Mouse (Mus musculus) CH12.LX (cell line): Measurements from ENCODE around the gene Cd40. TPM values are rescaled to one million over a fixed set of nuclear protein-coding genes. Genes with fewer than 3 reads are reported as not detected.
A peak's percentile ranks its signal among the peaks of the same experiment; 100 is the strongest.

Experiments
- DNase-seq: peaks from one replicate; pipeline ENCODE4 v3.0.0-alpha.2; 2013; ENCODE audit errors: extremely low read depth
- H3K27ac ChIP-seq: 2 replicates; pipeline ENCODE4 v1.5.1; 2012; ENCODE audit warnings: low read depth, mild to moderate bottlenecking, control low read depth, moderate library complexity; ENCODE audit not compliant: insufficient read depth
- H3K27me3 ChIP-seq: replicated peaks from 2 replicates; pipeline ENCODE3; 2012; ENCODE audit warnings: inconsistent platforms
- H3K36me3 ChIP-seq, 2 experiments: replicated peaks in 1 of 2; 2 replicates each; pipeline versions ENCODE3 to v1.6.1; 2012; ENCODE audit warnings: inconsistent platforms in 1 of 2, low read length in 1 of 2, mild to moderate bottlenecking in 1 of 2, mixed read lengths in 1 of 2, moderate library complexity in 1 of 2; ENCODE audit not compliant: control insufficient read depth in 1 of 2, insufficient read depth in 1 of 2
- H3K4me1 ChIP-seq, 2 experiments: 2 replicates each; pipeline ENCODE4 v1.6.1; 2012; ENCODE audit warnings: inconsistent platforms in 1 of 2, moderate library complexity in 1 of 2; ENCODE audit not compliant: insufficient read depth in 2 of 2, control insufficient read depth in 1 of 2
- H3K4me2 ChIP-seq: 2 replicates; pipeline ENCODE4 v1.6.1; 2012; ENCODE audit warnings: low read depth, mild to moderate bottlenecking, control low read depth; ENCODE audit not compliant: poor library complexity, insufficient read depth, severe bottlenecking
- H3K4me3 ChIP-seq, 3 experiments: fragments of 150-350 bp in 1 of 3; sonication (generic) in 1 of 3; replicated peaks in 1 of 3; 2 replicates each; pipeline versions ENCODE3 to v1.5.1; 2011 to 2012; ENCODE audit warnings: low read depth in 2 of 3, low read length in 2 of 3, mild to moderate bottlenecking in 2 of 3, moderate library complexity in 2 of 3, control low read depth in 1 of 3, improper control_type of control experiment in 1 of 3, inconsistent platforms in 1 of 3, mixed read lengths in 1 of 3; ENCODE audit not compliant: poor library complexity in 1 of 3
- H3K79me2 ChIP-seq: replicated peaks from 2 replicates; pipeline ENCODE4 v1.6.1; 2012; ENCODE audit warnings: mild to moderate bottlenecking, moderate library complexity; ENCODE audit not compliant: control insufficient read depth, poor library complexity, insufficient read depth, severe bottlenecking; ENCODE audit errors: extremely low read depth
- H3K9ac ChIP-seq: 2 replicates; pipeline ENCODE4 v1.6.1; 2012; ENCODE audit warnings: low read depth, mild to moderate bottlenecking, control low read depth, moderate library complexity; ENCODE audit not compliant: insufficient read depth
- H3K9me3 ChIP-seq: replicated peaks from 2 replicates; pipeline ENCODE3; 2012; ENCODE audit warnings: low read length, inconsistent platforms, mixed read lengths
- BHLHE40 ChIP-seq: IDR thresholded peaks from 2 replicates; pipeline ENCODE4 v1.6.1; 2011; ENCODE audit warnings: mild to moderate bottlenecking, low read depth, low read length, improper control_type of control experiment
- CHD1 ChIP-seq: IDR thresholded peaks from 2 replicates; pipeline ENCODE4 v1.6.1; 2012; ENCODE audit warnings: low read depth, low read length, improper control_type of control experiment, inconsistent platforms
- CHD2 ChIP-seq: IDR thresholded peaks from 2 replicates; pipeline ENCODE4 v1.6.1; 2011; ENCODE audit warnings: low read length, improper control_type of control experiment
- CTCF ChIP-seq, 2 experiments: IDR thresholded peaks in 1 of 2; conservative IDR thresholded peaks in 1 of 2; 2 replicates each; pipeline ENCODE4 v1.5.1; 2011 to 2012; ENCODE audit warnings: low read depth in 2 of 2, low read length in 2 of 2, improper control_type of control experiment in 1 of 2, inconsistent platforms in 1 of 2, mild to moderate bottlenecking in 1 of 2, moderate library complexity in 1 of 2
- E2F4 ChIP-seq: IDR thresholded peaks from 2 replicates; pipeline ENCODE4 v1.6.1; 2011; ENCODE audit warnings: low read depth, low read length, improper control_type of control experiment; ENCODE audit not compliant: insufficient replicate concordance
- ETS1 ChIP-seq: conservative IDR thresholded peaks from 2 replicates; pipeline ENCODE4 v1.6.1; 2012; ENCODE audit warnings: low read depth, mild to moderate bottlenecking, inconsistent platforms, low read length, improper control_type of control experiment, moderate library complexity
- HCFC1 ChIP-seq: IDR thresholded peaks from 2 replicates; pipeline ENCODE4 v1.6.1; 2012; ENCODE audit warnings: low read depth, mild to moderate bottlenecking, inconsistent platforms, low read length, improper control_type of control experiment
- IRF4 ChIP-seq: IDR thresholded peaks from 2 replicates; pipeline ENCODE4 v1.6.1; 2014; ENCODE audit warnings: low read depth, mild to moderate bottlenecking, inconsistent platforms, low read length, improper control_type of control experiment
- MAZ ChIP-seq: IDR thresholded peaks from 2 replicates; pipeline ENCODE4 v1.6.1; 2012; ENCODE audit warnings: low read depth, mild to moderate bottlenecking, inconsistent platforms, low read length, improper control_type of control experiment, moderate library complexity
- MEF2A ChIP-seq: IDR thresholded peaks from 2 replicates; pipeline ENCODE4 v1.6.1; 2014; ENCODE audit warnings: low read depth, mild to moderate bottlenecking, inconsistent platforms, low read length, improper control_type of control experiment, borderline replicate concordance
- NELFE ChIP-seq: IDR thresholded peaks from 2 replicates; pipeline ENCODE4 v1.6.1; 2011; ENCODE audit warnings: low read depth, low read length, improper control_type of control experiment
- NRF1 ChIP-seq: IDR thresholded peaks from 2 replicates; pipeline ENCODE4 v1.6.1; 2014; ENCODE audit warnings: low read depth, mild to moderate bottlenecking, inconsistent platforms, low read length, improper control_type of control experiment, moderate library complexity
- PAX5 ChIP-seq: IDR thresholded peaks from 2 replicates; pipeline ENCODE4 v1.6.1; 2012; ENCODE audit warnings: low read length, inconsistent platforms, mixed read lengths
- RAD21 ChIP-seq: IDR thresholded peaks from 2 replicates; pipeline ENCODE4 v1.6.1; 2011; ENCODE audit warnings: low read depth, mild to moderate bottlenecking, low read length, improper control_type of control experiment, moderate library complexity
- RCOR1 ChIP-seq: conservative IDR thresholded peaks from 2 replicates; pipeline ENCODE4 v1.6.1; 2012; ENCODE audit warnings: low read depth, mild to moderate bottlenecking, inconsistent platforms, low read length, improper control_type of control experiment
- SIN3A ChIP-seq: IDR thresholded peaks from 2 replicates; pipeline ENCODE4 v1.6.1; 2012; ENCODE audit warnings: low read length, improper control_type of control experiment, inconsistent platforms
- SMC3 ChIP-seq: IDR thresholded peaks from 2 replicates; pipeline ENCODE4 v1.6.1; 2011; ENCODE audit warnings: low read depth, low read length, improper control_type of control experiment
- TBP ChIP-seq: conservative IDR thresholded peaks from 2 replicates; pipeline ENCODE4 v1.6.1; 2011; ENCODE audit warnings: low read depth, low read length, improper control_type of control experiment
- UBTF ChIP-seq: IDR thresholded peaks from 2 replicates; pipeline ENCODE4 v1.6.1; 2012; ENCODE audit warnings: low read depth, mild to moderate bottlenecking, inconsistent platforms, low read length, improper control_type of control experiment, moderate library complexity
- USF1 ChIP-seq: IDR thresholded peaks from 2 replicates; pipeline ENCODE4 v1.6.1; 2014; ENCODE audit warnings: low read depth, mild to moderate bottlenecking, inconsistent platforms, low read length, improper control_type of control experiment
- ZKSCAN1 ChIP-seq: IDR thresholded peaks from 2 replicates; pipeline ENCODE4 v1.6.1; 2012; ENCODE audit warnings: low read depth, inconsistent platforms, low read length, improper control_type of control experiment, borderline replicate concordance
- ZMIZ1 ChIP-seq: IDR thresholded peaks from 2 replicates; pipeline ENCODE4 v1.6.1; 2012; ENCODE audit warnings: low read depth, mild to moderate bottlenecking, inconsistent platforms, low read length, improper control_type of control experiment
- ZNF384 ChIP-seq: IDR thresholded peaks from 2 replicates; pipeline ENCODE4 v1.6.1; 2012; ENCODE audit warnings: low read depth, low read length, improper control_type of control experiment, inconsistent platforms
- dilution Hi-C: fragments of 300-500 bp; cut with MboI; formaldehyde crosslinking; loops from 2 replicates; pipeline ENCODE4 v1.14.3; 2020; ENCODE audit warnings: low sequenced_read_pairs; ENCODE audit not compliant: extremely low pct_unique_long_range_greater_than_20kb, extremely low pct_ligation_motif_present
- in situ Hi-C: fragments of 300-500 bp; cut with MboI; formaldehyde crosslinking; loops from 3 replicates; pipeline ENCODE4 v1.14.3; 2019; ENCODE audit warnings: low sequenced_read_pairs, low pct_ligation_motif_present, low pct_unique_long_range_greater_than_20kb, mixed read lengths
- polyA plus RNA-seq: library from polyadenylated mRNA; unstranded; fragments of >175 nt; gene quantifications from 2 replicates; pipeline ENCODE4 v1.2.1, GENCODE M21; 2012; ENCODE audit warnings: low read depth; ENCODE audit not compliant: insufficient read length
- total RNA-seq, 2 experiments: library from RNA; depleted of rRNA; stranded (reverse); fragments of 300-350 nt in 1 of 2; fragments of >200 nt in 1 of 2; gene quantifications; 2 replicates each; pipeline ENCODE4 v1.2.3; 2012 to 2014

Gene Cd40
- total and polyA plus RNA-seq, 3 experiments: 146 to 223 (median 147) TPM

GRCm38 (mm10) chr2:165073381-165073781, 18.0 kb downstream of the Cd40 start:
- Histone ChIP-seq H3K9me3 (no peaks in the 10 kb centered on the region), H3K27ac (no peak overlapping the region), H3K79me2 (no peaks in the 10 kb centered on the region), H3K4me2 (no peak overlapping the region), H3K27me3 (peaks cover 19% of the 10 kb centered on the region)
- no peak for TF ChIP-seq NELFE
- TF ChIP-seq, all 38 proteins: peak for 0
- peaks cover 4 to 29% of the 10 kb centered on the region in 2 experiments; a peak in 3 of 4 replicates for H3K4me1 ChIP-seq
- H3K4me3 ChIP-seq: no peak overlapping the region
- dilution Hi-C loops (no loop called here), in situ Hi-C loops (loop anchor here (10.0 kb wide), 1 partner anchor 261 kb away; no protein-coding TSS in a partner anchor)
- no peak for DNase-seq
- H3K36me3 ChIP-seq: peaks cover 29 to 35% of the 10 kb centered on the region in 2 experiments
- no peak overlapping the region for H3K9ac ChIP-seq

GRCm38 (mm10) chr2:165074081-165074884, 18.9 kb downstream of the Cd40 start:
- in situ Hi-C loops: loop anchor here (10.0 kb wide), 1 partner anchor 261 kb away; no protein-coding TSS in a partner anchor
- no peak for TF ChIP-seq SIN3A
- dilution Hi-C loops: no loop called here

GRCm38 (mm10) chr2:165074937-165075336, 19.5 kb downstream of the Cd40 start:
- in situ Hi-C loops: loop anchor here (5.0 to 10.0 kb wide), 3 partner anchors 197 to 287 kb away; no protein-coding TSS in a partner anchor
- dilution Hi-C loops: no loop called here
- H3K27me3 ChIP-seq: peaks cover 31% of the 10 kb centered on the region
- TF ChIP-seq NRF1 (no peak), SMC3 (peak; percentile 96), CHD1 (no peak), RAD21 (peak; percentile 96), USF1 (no peak), ZKSCAN1 (no peak), E2F4 (no peak), HCFC1 (no peak), NELFE (peak; percentile 35; the same call in 1 of the 2 replicates), ZNF384 (no peak), ETS1 (no peak), SIN3A (no peak), PAX5 (no peak), RCOR1 (no peak), ZMIZ1 (no peak), MEF2A (no peak), CTCF (conservative IDR thresholded peaks at IDR 0.05 in 1 of 2, IDR thresholded peaks at IDR 0.05 in 1 of 2; ENCODE audit: low read depth in 2 of 2, low read length in 2 of 2) (peak; percentile 94 to 96), MAZ (0 out of 2 replicates have a peak, but pooled peaks have one; percentile 32), UBTF (no peak), IRF4 (no peak), TBP (no peak), CHD2 (no peak), BHLHE40 (no peak)

More at GRCm38 (mm10) chr2:165074081-165074884, 18.9 kb downstream of the Cd40 start:
- Histone ChIP-seq H3K9me3 (no peaks in the 10 kb centered on the region), H3K4me1 (peaks cover 4 to 29% of the 10 kb centered on the region in 2 experiments; a peak in 3 of 4 replicates), H3K4me3 (no peak overlapping the region), H3K27me3 (peaks cover 28% of the 10 kb centered on the region), H3K27ac (no peak overlapping the region), H3K36me3 (peaks cover 20 to 26% of the 10 kb centered on the region in 2 experiments), H3K4me2 (no peak overlapping the region), H3K79me2 (no peaks in the 10 kb centered on the region), H3K9ac (no peak overlapping the region)
- no peak for DNase-seq

More at GRCm38 (mm10) chr2:165074937-165075336, 19.5 kb downstream of the Cd40 start:
- H3K4me2 ChIP-seq: no peak overlapping the region
- no peak overlapping the region for H3K27ac ChIP-seq
- H3K79me2 ChIP-seq: no peaks in the 10 kb centered on the region
- H3K4me1 ChIP-seq: peaks cover 4 to 24% of the 10 kb centered on the region in 2 experiments; a peak in 3 of 4 replicates
- DNase-seq: peak; percentile 72
- no peak overlapping the region for H3K4me3 ChIP-seq
- H3K36me3 ChIP-seq: peaks cover 13 to 20% of the 10 kb centered on the region in 2 experiments
- no peak overlapping the region for H3K9ac ChIP-seq
- H3K9me3 ChIP-seq: no peaks in the 10 kb centered on the region
